Mouse (Mus musculus) inflammation-experienced regulatory T-cells, adult 6 months (primary cell): Measurements from ENCODE around the gene Gm20388. TPM values are rescaled to one million over a fixed set of nuclear protein-coding genes. Genes with fewer than 3 reads are reported as not detected.
A peak's percentile ranks its signal among the peaks of the same experiment; 100 is the strongest.
"Not testable (repeated sequence)": the region's sequence is repeated elsewhere in the genome, so short reads cannot be mapped to it uniquely, and the experiment has no call there.

Source experiments
- ATAC-seq: one replicate; pipeline ENCODE4 v1.8.0; 2017
- polyA plus RNA-seq, 3 experiments: library from polyadenylated mRNA; unstranded; fragments of 100-300 nt; shearing (Covaris generic); gene quantifications; one replicate each; pipeline ENCODE4 v1.2.1; 2017

The Gm20388 gene
- polyA plus RNA-seq, 3 experiments from 2014 or later = 10.8 to 14.1 (median 11.8) TPM

DNA sequence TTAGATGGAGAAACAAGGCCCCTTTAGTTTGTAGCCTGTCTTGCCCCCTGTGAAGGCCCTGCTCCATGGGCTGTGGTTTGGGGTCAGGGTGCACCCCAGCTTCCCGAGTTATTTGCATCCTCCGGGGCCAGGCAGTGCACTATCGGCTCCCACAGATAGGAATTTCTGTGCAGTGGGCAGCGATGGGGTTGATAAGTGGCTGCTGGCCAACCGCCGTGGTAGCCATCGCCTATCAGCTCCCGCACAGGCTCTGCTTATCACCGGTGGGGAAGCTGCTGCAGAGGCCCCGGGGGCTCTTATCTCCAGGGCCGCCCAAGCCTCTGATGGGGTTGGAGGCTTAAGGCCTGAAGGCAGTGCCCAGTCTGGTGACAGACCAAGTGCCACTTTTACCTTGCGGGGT lies 2398.6 kb downstream of the Gm20388 start:
- ATAC-seq = no peak

DNA sequence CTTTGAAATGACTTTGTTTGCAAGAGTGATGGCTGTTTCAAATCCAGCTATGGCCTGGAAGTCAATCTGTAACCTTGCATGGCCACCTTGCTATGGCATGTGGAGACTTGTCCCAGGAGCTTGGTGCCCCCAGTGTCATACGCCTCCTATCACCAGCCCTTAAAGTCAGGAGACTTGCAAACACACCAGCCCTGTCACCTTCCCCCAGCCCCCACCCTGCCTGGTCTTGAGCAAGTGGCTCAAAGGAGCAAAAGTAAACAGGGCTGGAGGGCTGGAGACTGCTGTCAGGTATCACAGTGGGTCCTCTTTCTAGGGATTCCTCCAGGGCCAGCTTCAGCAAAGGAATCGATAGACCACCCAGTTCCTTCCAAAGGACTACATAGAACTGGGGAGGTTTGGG lies 2400.5 kb downstream of the Gm20388 start:
- no peak for ATAC-seq

GRCm38 (mm10) chr8:122312553-122312952 lies 2401.9 kb downstream of the Gm20388 start:
- ATAC-seq = no peak

DNA sequence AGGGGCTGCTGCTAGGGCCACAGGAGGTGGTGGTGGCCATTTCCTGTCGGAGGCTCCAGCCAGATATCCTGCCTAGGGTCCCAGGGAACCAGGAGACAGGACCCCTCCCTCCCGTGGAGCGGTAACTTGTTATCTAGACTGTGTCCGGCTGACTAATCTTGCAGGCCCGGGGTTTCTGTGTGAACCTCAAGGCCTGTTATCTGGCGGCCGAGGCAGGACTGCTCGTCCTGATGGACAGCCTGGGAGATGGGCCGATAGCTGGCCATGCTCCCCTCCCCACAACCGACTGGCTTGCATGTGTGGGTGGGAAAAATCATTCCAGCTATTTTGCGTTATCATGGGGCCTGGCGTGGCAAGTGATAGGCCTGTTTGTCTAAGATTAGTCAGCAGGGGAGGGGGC lies 2402.7 kb downstream of the Gm20388 start:
- no peak for ATAC-seq

GRCm38 (mm10) chr8:122314899-122315496 lies 2404.4 kb downstream of the Gm20388 start:
- ATAC-seq = no peak

GRCm38 (mm10) chr8:122316402-122316801 lies 2405.8 kb downstream of the Gm20388 start:
- no peak for ATAC-seq

DNA sequence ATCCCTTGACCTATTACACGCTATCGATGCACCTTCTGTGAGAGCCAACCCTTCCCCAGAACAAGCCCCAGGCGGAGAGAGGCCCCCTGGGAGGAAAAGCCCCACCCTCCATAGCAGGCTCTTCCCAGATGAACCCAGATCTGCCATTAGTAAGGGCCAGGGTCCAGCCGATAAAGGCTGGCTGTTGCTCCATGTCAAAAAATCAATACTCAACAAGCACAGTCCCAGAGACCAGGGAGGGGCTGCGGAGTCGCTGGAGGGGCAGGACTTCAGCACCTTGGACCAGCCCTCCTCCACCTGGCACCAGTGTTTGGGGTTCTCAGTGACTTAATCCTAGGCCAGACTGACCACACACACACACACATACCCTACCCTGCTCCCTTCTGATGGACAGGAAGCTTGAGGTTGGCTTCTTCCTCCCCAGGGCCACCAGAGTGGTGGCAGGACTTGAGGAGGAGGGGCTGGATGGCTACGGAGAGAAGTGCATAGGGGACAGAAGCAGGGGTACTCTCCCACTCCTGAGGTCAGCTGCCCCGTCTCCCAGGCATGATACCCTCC lies 2407.4 kb downstream of the Gm20388 start:
- ATAC-seq = no peak

- ATAC-seq = no peak
Observed at GRCm38 (mm10) chr8:122319045-122319707, 2408.5 kb downstream of the Gm20388 start.

DNA sequence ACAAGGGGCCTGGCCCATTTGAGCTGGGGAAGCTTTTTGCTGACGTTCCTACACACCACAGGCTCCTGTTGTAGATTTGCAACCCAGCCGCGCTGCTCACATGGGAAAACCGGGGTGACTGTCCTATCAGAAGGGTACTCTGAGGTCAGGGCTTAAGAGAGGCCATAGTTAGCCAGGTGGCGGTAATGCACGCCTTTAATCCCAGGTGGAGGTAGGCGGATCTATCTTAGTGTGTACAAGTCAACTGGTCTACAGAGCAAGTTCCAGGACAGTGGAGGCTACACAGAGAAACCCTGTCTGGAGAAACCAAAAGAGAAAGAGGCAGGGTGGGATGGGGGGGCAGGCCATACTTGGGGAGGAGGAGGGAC lies 2409.1 kb downstream of the Gm20388 start:
- no peak for ATAC-seq

DNA sequence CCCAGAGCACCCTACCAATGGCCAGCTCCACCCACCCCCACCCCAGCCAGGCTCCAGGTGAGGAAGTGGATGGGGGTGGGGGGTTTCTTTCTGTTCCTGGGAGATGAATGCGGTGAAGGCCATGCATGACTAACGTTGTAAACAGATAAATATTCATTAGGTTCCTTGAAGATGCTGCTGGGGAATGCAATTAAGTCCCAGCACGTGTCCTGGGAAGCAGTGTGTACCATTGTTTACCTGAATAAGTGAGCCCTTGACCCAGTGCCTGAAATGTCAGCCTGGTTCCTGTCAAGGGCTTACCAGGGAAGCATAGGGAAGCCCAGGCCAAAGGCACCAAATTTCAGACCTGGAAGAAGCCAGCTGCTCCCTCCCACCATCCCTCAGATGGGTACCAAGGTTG lies 2409.9 kb downstream of the Gm20388 start:
- ATAC-seq = no peak

DNA sequence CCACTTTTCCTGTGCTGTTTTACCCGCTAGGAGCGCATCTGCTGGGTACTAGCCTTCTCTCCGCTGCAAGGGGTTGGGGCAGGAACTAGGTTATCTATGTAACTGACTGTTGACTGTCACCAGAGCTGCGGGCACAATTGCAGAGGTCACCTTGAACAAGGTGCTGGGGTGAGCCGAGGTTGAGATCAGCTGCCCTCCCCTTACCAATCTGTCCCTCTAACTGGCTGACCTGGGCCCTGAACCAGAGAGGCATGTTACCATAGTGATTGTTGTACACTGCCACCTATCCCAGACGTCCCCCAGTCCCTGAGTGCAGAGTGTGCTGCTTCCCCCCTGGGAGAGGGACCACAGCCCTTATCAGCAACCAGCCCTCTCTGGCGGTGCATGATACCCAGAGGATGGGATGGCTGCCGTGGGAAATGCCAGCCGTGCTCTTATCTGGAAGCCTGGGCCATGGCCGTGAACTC lies 2410.8 kb downstream of the Gm20388 start:
- no peak for ATAC-seq

DNA sequence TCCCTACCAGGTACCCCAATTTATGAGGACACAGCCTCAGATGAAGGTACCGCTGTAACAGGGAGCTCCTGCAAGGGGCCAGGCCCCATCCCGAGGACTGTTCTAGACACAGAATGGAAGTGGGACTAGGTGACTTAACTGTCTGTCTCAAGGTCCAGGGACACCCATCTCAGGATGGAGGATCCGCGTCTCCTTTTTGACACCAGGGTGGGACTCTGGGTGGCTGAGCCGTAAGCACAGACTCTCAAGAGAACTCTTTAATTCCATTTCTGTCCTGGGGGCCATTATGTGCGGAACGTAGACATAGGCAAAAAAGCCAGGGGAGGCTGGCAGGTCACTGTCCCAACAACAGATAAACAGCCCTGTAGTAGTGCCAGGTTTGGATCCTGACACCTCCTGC lies 2411.5 kb downstream of the Gm20388 start:
- ATAC-seq = no peak

- no peak for ATAC-seq
Observed at GRCm38 (mm10) chr8:122322792-122323191, 2412.2 kb downstream of the Gm20388 start.

DNA sequence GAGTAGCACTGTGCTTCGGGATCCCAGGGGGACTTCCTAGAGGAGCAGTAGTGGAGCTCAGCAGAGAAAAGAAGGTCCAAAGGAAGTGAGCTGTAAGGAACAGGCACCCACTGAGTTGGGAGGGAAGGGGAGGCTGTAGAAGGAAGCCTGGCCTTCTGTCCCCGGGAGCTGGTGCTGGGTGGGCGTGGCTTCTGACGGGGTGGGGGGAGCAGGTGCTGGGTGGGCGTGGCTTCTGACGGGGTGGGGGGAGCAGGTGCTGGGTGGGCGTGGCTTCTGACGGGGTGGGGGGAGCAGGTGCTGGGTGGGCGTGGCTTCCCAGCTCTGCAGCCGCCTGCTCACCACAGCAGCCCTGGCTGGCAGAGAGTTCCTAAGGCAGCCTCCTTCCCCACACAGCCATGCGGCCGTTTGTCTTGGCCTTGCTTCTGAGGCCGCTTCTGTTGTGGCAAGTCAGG lies 2413.3 kb downstream of the Gm20388 start:
- not testable (repeated sequence) for ATAC-seq

DNA sequence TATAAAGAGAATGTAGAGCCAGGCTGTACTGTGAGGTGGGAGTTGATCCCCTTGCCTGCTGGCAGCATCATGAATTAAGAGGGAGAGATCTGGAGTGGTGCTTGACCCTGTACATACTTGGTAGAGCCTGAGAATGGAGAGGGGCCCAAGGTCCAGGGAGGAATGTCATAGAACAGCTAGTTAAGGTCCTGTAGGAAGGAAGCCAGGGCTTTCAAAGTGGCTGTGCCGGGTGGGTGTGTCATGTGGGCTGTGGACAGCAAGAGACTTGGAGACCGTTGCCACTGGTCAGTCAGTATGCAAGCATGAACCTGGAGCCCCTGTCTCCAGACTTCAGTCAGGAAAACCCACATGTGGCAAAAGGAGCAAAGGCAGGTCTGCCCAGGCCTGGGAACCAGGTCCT lies 2414.6 kb downstream of the Gm20388 start:
- ATAC-seq = no peak

DNA sequence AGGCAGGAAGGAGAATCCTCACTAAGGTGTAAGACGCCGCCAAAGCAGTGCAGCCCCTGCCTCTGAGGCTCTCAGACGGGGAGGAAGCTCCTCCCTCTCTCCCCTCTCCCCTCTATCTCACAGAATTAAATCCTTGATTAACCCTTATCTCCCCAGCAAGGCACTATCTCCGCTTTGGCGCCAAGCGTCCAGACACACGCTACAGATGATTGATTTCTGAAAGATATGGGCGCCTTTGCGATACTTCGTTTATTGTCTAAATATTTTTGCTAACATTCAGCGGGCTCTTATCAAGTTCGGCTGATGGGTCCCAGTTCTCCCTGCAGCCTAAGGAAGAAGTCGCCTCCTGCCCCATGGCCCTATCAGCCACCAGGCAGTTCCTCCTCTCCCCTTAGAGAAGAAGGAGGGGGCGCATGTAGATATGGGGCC lies 2415.5 kb downstream of the Gm20388 start:
- no peak for ATAC-seq

DNA sequence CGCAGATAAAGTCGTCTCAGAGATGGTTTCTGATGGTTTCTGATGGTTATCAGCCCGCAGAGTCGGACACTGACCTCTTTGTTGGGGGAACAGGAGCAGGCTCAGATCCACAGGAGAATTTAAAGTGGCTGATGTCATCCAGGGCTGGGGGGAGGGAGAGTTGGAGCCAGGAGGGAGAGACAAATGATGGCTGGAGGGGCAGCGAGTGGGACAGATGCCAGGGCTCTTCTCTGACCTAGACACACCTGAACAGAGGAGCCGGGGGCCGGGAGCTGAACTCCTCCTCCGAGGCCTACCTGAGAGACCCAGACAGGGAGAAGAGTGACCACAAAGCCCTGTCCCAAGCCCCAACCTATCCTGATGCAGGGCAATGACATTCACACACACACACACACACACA lies 2418.4 kb downstream of the Gm20388 start:
- no peak for ATAC-seq

DNA sequence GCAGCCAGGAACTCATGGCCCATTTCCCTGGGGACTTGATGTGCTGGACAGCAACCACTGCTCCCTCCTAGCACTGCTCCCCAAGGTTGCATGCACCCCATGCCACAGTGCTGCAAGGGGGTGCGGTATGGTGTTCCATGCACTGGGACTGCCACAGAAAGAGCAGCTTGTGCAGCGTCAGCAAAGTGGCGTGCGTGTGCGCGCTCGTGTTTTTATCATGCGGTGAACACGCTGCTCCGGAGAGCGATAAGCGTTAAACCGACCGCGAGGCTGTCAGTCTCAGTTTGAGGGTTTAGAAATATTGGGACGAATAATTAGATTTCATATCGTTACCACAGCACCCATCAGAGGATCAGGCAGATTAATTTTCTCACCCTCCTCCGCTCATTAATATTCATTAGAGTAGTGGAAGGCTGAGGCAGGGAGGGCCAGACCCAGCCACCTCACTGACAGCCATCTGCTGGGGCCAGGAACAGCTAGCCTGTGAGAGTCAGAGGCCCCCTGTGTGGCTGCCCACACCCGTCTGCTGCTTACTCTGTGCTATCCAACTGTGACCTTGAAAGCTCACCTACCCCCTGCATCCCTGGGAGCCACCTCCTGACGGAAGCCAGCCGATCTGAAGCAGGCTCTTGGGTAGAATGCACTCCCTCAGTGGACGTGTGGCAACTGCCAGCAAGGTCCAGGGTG lies 2419.1 kb downstream of the Gm20388 start:
- ATAC-seq = no peak

- no peak for ATAC-seq
Observed at GRCm38 (mm10) chr8:122330446-122331133, 2419.9 kb downstream of the Gm20388 start.

DNA sequence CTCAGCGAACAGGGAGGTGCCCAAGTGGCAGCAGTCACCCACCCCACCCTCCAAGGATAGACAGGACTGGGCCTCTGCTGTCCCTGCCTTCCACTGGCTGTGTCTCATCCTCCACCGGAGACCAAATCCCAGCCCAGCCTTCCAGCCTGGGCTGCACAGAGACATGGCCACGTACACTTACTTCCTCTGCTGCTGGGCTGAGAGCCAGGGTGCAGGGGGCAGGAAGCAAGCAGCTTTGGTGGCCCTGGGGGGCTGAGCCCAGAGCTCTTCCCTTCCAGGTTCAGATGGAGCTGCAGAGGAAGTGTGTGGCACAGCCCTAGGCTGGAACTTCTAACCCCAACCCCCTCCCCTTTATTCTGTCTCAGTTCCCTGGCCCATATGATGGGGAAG lies 2420.5 kb downstream of the Gm20388 start:
- ATAC-seq = no peak

DNA sequence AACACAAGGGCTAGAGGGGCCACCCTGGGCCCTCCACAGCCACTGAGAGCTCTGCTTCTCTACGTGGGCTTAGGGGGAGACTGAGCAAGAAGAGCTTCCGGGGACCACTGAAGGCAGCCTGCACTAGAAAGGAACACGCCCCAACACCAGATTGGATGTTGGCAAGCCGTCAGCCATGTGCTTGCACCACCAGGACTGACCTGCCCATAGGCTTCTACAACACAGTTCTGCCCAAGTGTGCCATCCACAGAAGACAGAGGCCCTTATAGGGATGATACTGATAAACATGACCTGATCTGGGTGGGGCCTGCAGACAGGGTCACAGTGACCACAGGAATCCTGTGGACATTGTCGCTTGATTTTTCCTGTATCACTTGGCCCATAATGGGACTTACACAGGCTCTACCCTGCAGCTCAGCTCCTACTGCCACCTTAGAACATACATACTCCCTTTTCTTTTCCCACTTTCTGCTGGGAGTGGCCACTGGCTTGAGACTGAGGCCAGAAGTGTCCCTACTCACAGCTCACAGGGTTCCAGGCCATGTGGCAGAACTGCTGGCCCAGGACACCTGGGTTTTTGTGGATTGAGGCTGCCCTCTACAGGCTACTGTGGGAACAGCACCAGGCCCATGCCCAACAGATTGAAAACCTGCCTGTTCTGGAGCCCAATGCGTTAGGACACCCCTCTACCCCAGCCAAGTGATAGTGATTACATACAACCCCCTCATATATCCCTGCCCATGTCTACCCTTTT lies 2422.3 kb downstream of the Gm20388 start:
- ATAC-seq = peak; percentile 72

DNA sequence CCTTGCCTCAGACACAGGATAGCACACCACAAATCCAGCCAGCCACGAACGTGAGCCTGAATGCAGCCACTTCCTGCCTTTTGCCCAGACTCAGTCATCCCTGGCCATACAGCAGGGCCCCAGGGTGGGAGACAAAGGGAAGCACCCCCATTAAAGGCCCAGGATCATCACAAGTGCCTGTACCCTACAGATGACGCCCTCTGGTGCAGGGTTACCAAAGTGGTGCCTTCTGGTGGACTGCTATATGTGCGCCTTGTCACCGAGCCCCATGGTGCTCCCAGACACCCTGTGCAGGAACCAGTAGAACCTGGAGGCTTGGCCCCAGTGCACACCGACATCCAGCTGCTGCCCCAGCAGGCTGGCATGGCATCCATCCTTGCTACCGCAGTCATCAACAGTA lies 2422.9 kb downstream of the Gm20388 start:
- ATAC-seq = no peak
